Mouse (Mus musculus): ENCODE measurements around the gene Vmp1.

- no peak for TF ChIP-seq CTCF (IDR thresholded peaks at IDR 0.05; ENCODE audit: borderline replicate concordance, insufficient read depth, low read depth, low read length)
- no peak for TF ChIP-seq POLR2A (IDR thresholded peaks at IDR 0.05; ENCODE audit: borderline replicate concordance, insufficient read depth, low read length)
Observed at GRCm38 (mm10) chr11:86596187-86596960, 87.3 kb downstream of the Vmp1 start.
